Comparison of ENCODE assay signal across 8 mouse cellular contexts in the genomic region with DNA sequence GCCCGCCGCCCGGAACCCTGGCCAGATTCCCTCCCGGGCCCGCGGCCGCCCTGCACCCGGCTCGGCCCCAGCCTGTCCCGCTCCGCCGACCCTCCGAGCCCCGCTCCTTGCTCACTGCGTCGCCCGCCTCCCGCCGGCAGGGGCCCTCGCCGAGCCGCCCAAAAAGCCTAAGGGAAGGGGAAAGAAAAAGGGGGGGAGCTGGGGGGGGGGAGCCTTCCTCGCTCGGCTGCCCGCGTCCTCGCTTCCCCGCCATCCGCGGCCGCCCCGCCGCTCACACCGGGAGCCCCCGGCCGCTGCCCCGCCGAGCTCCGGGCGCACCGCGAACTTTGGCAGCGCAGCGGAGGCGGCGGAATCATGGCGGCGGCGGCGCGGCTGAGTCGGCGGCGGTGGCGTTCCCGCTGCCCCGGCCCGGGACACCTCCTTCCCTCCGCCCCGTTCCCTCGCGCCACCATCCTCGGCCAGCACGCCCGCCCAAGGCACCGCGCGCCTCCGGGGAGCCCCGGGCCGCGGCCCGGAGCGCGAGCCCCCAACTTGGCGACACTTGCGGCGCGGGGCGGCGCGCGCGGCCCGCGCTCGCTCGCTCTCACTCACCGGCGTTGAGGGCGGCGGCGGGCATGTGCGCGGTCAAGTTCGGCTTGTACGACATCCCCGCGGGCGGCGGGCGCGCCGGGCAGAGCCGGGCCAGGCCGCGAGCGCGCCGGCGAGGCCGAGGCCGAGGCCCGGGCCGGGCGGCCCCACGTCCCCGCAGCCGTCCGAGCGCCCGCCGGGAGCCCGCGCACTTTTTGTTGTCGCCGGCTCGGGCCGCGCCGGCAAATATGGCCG. TPM values are rescaled to one million over a fixed set of nuclear protein-coding genes. Genes with fewer than 3 reads are reported as not detected.
DNase-seq lines count a peak whose midpoint lies in the region; ATAC-seq and TF ChIP-seq lines count a peak whose summit lies in the region.

No protein-coding gene starts in this region.

- intact Hi-C loops in heart, postnatal 25 days (cut with DNase I), result loop anchor here (2.0 to 10.0 kb wide), 2 partner anchors 25 to 181 kb away; a partner anchor contains a TSS

- no peak for TF ChIP-seq POLR2A in spleen, adult 2 months (IDR thresholded peaks at IDR 0.05; ENCODE audit: low read depth, low read length)

- H3K27me3 ChIP-seq in limb, embryonic 10.5 days (ENCODE audit: low read depth, poor library complexity, severe bottlenecking), result no peaks in the 10 kb centered on the region
- no peaks in the 10 kb centered on the region for H3K27me3 ChIP-seq in midbrain, embryonic 10.5 days (ENCODE audit: low read depth, poor library complexity, severe bottlenecking)
- H3K27me3 ChIP-seq in spleen, adult 2 months (ENCODE audit: control insufficient read depth, insufficient read depth, low read length), result no peaks in the 10 kb centered on the region

- no peaks in the 10 kb centered on the region for H3K9me3 ChIP-seq in limb, embryonic 10.5 days (replicated peaks)
- H3K9me3 ChIP-seq in midbrain, embryonic 10.5 days (replicated peaks), result no peaks in the 10 kb centered on the region

- peak; percentile 49; the same call in 1 of the 2 replicates for TF ChIP-seq CTCF in spleen, adult 2 months (IDR thresholded peaks at IDR 0.05; ENCODE audit: extremely low read depth, insufficient read depth, insufficient read length, insufficient replicate concordance)

- peak overlapping the region; percentile 100 for H3K4me3 ChIP-seq in limb, embryonic 10.5 days
- H3K4me3 ChIP-seq in midbrain, embryonic 10.5 days, result peak overlapping the region; percentile 99
- H3K4me3 ChIP-seq in spleen, adult 2 months (ENCODE audit: extremely low read depth, insufficient read depth, insufficient read length), result peak overlapping the region; percentile 81

- H3K36me3 ChIP-seq in limb, embryonic 10.5 days, result peaks cover 34% of the 10 kb centered on the region
- H3K36me3 ChIP-seq in midbrain, embryonic 10.5 days, result peaks cover 28% of the 10 kb centered on the region
- H3K36me3 ChIP-seq in spleen, adult 2 months (ENCODE audit: control insufficient read depth, insufficient read depth, low read length), result peaks cover 6% of the 10 kb centered on the region; the same call in 1 of the 2 replicates

- H3K4me1 ChIP-seq in limb, embryonic 10.5 days, result peaks cover 35% of the 10 kb centered on the region
- peaks cover 47% of the 10 kb centered on the region for H3K4me1 ChIP-seq in midbrain, embryonic 10.5 days
- peaks cover 28% of the 10 kb centered on the region for H3K4me1 ChIP-seq in spleen, adult 2 months (ENCODE audit: control insufficient read depth, insufficient read depth, insufficient read length)

- ATAC-seq in erythroid progenitor cell, adult 5-6 weeks (replicated peaks; ENCODE audit: low FRiP score, poor library complexity, severe bottlenecking), result peak; percentile 61

- WGBS in limb, embryonic 10.5 days, result under 1% methylated on average over 105 of the region's 132 CpGs
- WGBS in midbrain, embryonic 10.5 days, result under 1% methylated on average over 83 of the region's 132 CpGs
- 1% methylated on average over 81 of the region's 132 CpGs for WGBS in spleen, adult 2 months

- DNase-seq in CD8-positive naive resting alpha-beta T cell, adult 2 months (ENCODE audit: low read depth in 2 of 2, low spot score in 2 of 2), result peak; percentile 50 to 52
- DNase-seq in adrenal gland, postnatal 14 days, result peak; percentile 85
- DNase-seq in heart, postnatal 25 days (ENCODE audit: low spot score), result peak; percentile 33
- DNase-seq in limb, embryonic 10.5 days (ENCODE audit: low spot score), result peak; percentile 74
- peak; percentile 72 for DNase-seq in midbrain, embryonic 10.5 days (ENCODE audit: low spot score)
- DNase-seq in spleen, adult 2 months (ENCODE audit: low read depth in 1 of 2, low spot score in 2 of 2), result peak; percentile 35 to 55
- DNase-seq in frontal cortex, adult 2 months (ENCODE audit: extremely low spot score in 1 of 2, low spot score in 1 of 2), result no peak

- peak overlapping the region; percentile 100 for H3K27ac ChIP-seq in limb, embryonic 10.5 days
- H3K27ac ChIP-seq in midbrain, embryonic 10.5 days (replicated peaks), result peak overlapping the region; percentile 100
- H3K27ac ChIP-seq in spleen, adult 2 months (ENCODE audit: insufficient read depth, low read length), result peak overlapping the region; percentile 80

RNA-seq across cellular contexts. Expression of a gene that starts 8.9 kb away (rescaled TPM):
- total RNA-seq in adrenal gland, postnatal 14 days (2021), result 143 and 159 TPM in 2 replicates
- total RNA-seq in erythroid progenitor cell, adult 5-6 weeks (2015; ENCODE audit: low replicate concordance), result 80.5 and 89.0 TPM in 2 replicates
- total RNA-seq in erythroid progenitor cell, adult 5-6 weeks (2017; ENCODE audit: low replicate concordance), result 70.8 and 92.4 TPM in 2 replicates
- total RNA-seq in heart, postnatal 25 days (2021), result 100 to 1,000 TPM; 159 to 181 TPM
- polyA plus RNA-seq in limb, embryonic 10.5 days (2016; fragmentation: Nextera tagmentation; extraction: Ambion mirVana), result 92.3 and 129 TPM in 2 replicates
- 61.6 and 64.3 TPM in 2 replicates for polyA plus RNA-seq in midbrain, embryonic 10.5 days (2016; fragmentation: Nextera tagmentation; extraction: Ambion mirVana)
- polyA plus RNA-seq in spleen, adult 2 months (2012; rRNA removed), result 60.4 and 69.3 TPM in 2 replicates
- 182 and 239 TPM in 2 replicates for polyA plus RNA-seq in frontal cortex, adult 2 months (2012; rRNA removed)

RNA-seq across cellular contexts. Expression of a gene that starts 26.0 kb away (rescaled TPM):
- total RNA-seq in adrenal gland, postnatal 14 days (2021), result 12.9 and 13.7 TPM in 2 replicates
- total RNA-seq in erythroid progenitor cell, adult 5-6 weeks (2015; ENCODE audit: low replicate concordance), result 2.9 and 8.4 TPM in 2 replicates
- 5.1 and 6.2 TPM in 2 replicates for total RNA-seq in erythroid progenitor cell, adult 5-6 weeks (2017; ENCODE audit: low replicate concordance)
- 10 to 100 TPM; 10.5 to 13.6 TPM for total RNA-seq in heart, postnatal 25 days (2021)
- 18.0 and 20.0 TPM in 2 replicates for polyA plus RNA-seq in limb, embryonic 10.5 days (2016; fragmentation: Nextera tagmentation; extraction: Ambion mirVana)
- 27.8 and 30.2 TPM in 2 replicates for polyA plus RNA-seq in midbrain, embryonic 10.5 days (2016; fragmentation: Nextera tagmentation; extraction: Ambion mirVana)
- 2.7 and 4.2 TPM in 2 replicates for polyA plus RNA-seq in spleen, adult 2 months (2012; rRNA removed)
- 14.6 and 15.6 TPM in 2 replicates for polyA plus RNA-seq in frontal cortex, adult 2 months (2012; rRNA removed)

RNA-seq across cellular contexts. Expression of a gene that starts 26.2 kb away (rescaled TPM):
- 6.6 and 7.7 TPM in 2 replicates for total RNA-seq in adrenal gland, postnatal 14 days (2021)
- total RNA-seq in erythroid progenitor cell, adult 5-6 weeks (2015; ENCODE audit: low replicate concordance), result 39.0 and 47.6 TPM in 2 replicates
- total RNA-seq in erythroid progenitor cell, adult 5-6 weeks (2017; ENCODE audit: low replicate concordance), result 54.2 and 56.6 TPM in 2 replicates
- 1 to 10 TPM; 4.0 to 4.6 TPM for total RNA-seq in heart, postnatal 25 days (2021)
- polyA plus RNA-seq in limb, embryonic 10.5 days (2016; fragmentation: Nextera tagmentation; extraction: Ambion mirVana), result 21.8 and 23.5 TPM in 2 replicates
- polyA plus RNA-seq in midbrain, embryonic 10.5 days (2016; fragmentation: Nextera tagmentation; extraction: Ambion mirVana), result 16.2 and 18.5 TPM in 2 replicates
- 3.8 and 4.4 TPM in 2 replicates for polyA plus RNA-seq in spleen, adult 2 months (2012; rRNA removed)
- 21.1 and 21.7 TPM in 2 replicates for polyA plus RNA-seq in frontal cortex, adult 2 months (2012; rRNA removed)

Comparison
In these comparisons a context has a peak if more than half of its experiments do, and no peak if none do; other contexts are left out.
1. DNase-seq: peak in CD8-positive naive resting alpha-beta T cell, adult 2 months (2 of 2), adrenal gland, postnatal 14 days (single experiment), heart, postnatal 25 days (single experiment), limb, embryonic 10.5 days (single experiment), midbrain, embryonic 10.5 days (single experiment) and spleen, adult 2 months (2 of 2); none in frontal cortex, adult 2 months (0 of 2).
2. Peak in every context shown above with its lines, with median percentiles within 50 percentile points of each other: H3K27ac ChIP-seq and H3K4me3 ChIP-seq.